Mouse (Mus musculus) splenic B cell, adult 2 months (primary cell): ENCODE measurements around the gene Mgea5.

Experiments
- DNase-seq: peaks from one replicate; pipeline ENCODE4 v3.0.0-alpha.2; 2011; ENCODE audit warnings: low read depth, low spot score
- H3K27me3 ChIP-seq: 2 replicates; pipeline ENCODE4 v1.6.1; 2012; ENCODE audit warnings: mild to moderate bottlenecking, low read length, moderate library complexity, mixed read lengths; ENCODE audit not compliant: control insufficient read depth, poor library complexity, insufficient read depth, severe bottlenecking
- H3K36me3 ChIP-seq: 2 replicates; pipeline ENCODE4 v1.6.1; 2012; ENCODE audit warnings: mild to moderate bottlenecking, low read length, moderate library complexity, mixed read lengths; ENCODE audit not compliant: control insufficient read depth, poor library complexity, insufficient read depth, severe bottlenecking

Gene Mgea5

DNA sequence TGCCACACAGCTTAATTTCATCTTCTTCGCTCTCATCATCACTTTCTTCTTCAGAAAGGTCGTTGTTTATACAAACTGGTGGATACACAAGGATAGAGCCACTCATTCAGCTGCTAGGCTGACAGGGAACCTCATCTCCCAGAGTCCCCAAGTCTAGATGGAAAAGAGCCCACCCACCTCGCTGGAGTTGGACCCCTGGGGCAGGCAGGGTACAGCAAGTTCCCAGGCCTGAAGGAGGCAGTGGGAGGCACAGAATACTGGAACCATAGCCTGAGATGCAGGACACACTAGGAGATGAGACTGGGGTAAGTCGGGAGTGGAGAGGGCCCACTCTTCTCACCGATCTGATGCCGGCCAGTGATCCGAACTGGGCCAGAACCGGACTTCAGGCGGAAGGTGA is 35.4 kb downstream of the Mgea5 start:
- Histone ChIP-seq H3K36me3 (peaks cover 8% of the 10 kb centered on the region), H3K27me3 (no peaks in the 10 kb centered on the region; the same call in 1 of the 2 replicates)
- DNase-seq = no peak

DNA sequence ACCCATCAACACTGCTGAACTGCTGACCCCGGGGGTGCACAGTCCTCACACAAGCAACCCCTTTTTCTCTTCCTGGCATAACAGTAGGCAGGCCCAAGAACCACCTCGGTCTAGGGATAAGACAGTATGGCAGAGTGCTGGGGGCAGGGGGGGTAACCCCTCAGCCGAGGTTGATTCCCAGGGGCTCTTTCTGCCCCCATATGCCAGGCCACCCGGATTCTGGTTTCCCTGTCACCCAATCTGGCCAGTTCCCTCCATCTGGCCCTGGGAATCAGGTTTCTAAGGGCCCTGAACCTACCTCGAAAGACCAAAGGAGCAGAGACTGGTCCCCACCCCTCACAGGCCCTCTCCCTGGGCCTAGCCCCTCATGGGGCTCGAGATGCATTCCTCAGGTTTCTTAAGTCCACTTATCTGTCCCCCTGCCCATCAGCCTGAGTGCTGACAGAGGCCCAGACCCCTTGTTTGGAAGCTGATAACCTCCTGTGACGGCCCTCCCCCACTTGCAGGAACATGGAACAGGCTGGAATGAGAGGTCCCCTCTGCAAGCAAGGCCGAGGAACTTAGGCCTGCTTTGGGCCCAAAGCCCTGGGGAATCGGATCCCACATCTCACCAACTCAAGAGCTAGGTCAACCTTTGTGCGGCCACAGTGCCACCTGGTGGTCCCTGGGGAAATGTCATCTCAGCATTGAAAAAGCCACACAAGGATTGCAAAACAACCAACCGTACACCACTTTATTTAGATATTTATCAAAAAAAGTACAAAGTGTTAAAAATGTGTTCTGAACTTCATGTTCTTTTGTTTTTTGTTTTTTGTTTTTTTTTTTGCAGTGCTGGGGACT is 36.4 kb downstream of the Mgea5 start:
- peak; percentile 90 for DNase-seq
- Histone ChIP-seq H3K36me3 (peaks cover 4% of the 10 kb centered on the region), H3K27me3 (no peaks in the 10 kb centered on the region; the same call in 1 of the 2 replicates)

DNA sequence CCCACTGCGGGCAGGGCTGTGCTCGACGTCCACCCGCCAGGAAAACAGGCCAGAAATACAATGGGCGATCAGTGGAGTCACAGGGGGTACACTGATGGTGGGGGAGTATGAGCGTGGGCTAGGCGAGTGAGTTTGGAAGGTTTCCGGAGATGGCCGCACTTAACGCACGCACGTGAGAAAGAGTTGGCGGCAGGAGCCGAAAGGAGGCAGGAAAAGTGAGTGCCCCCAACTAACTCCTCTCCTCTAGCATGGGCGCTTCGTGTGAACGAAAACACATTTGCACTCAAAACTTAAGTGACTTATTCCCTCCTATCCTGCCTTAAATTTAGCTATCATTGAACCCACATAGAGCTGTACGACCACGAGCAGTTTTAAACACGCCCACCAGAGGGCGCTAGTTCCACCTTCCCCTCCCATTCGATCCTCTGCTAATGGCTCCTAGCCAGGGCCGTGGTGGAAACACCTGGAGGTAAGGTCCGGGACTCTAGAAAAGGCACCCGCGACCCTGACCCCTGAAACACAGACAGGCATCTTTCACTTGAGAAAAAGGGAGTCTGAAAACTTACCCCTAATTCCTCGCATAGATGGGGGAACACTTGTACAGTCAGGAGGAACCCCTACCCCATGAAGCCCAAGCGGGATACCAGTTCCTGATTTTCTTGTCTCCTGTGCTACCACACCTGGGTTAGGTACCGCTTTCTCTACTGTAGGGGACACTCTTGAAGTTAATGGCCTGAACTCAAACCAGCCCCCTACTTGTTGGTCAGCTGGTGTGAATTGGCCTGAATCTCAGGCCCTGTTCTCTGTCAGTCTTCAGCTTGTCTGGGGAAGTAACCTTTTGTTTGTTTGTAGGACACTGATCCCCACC is 37.2 kb downstream of the Mgea5 start:
- no peaks in the 10 kb centered on the region; the same call in 1 of the 2 replicates for H3K36me3 ChIP-seq
- DNase-seq = peak; percentile 88
- H3K27me3 ChIP-seq = no peaks in the 10 kb centered on the region; the same call in 1 of the 2 replicates

DNA sequence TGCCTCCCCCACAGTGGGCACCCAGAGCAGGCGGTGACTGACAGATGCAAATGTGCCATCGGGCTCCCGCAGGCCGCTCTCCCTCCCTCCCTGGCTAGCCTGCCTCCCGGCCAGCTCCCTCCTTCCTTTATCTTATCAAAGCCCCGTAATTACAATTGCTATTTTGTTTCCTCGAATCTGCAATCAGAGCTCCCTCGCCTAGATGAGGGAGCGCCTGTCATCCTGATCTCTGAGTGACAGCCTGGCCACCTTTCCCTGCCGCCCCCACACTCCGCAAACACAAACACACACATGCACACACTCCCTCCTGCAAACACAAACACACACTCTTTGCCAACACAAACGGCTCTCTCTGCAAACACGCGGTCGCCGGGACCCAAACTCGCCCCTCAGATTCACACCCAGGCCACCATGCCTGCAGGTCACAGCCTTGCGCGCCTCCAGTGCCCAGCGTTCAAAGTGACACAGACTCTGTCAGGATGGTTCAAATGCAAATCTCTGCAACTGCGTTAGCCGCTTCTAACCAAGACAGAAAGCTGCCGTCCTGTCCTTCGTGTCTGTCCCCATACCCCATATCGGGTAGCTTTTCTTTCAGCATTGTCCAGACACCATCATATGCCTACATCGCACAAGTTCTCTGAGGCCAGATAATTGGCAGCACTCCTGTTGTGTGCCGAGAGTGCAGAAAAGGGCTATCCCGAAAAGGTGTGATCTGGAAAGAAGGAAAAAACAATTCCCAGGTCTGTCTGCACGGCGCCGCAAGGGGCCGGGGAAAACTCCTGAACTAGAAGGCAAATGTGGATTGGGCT is 38.1 kb downstream of the Mgea5 start:
- DNase-seq = no peak
- no peaks in the 10 kb centered on the region; the same call in 1 of the 2 replicates for H3K36me3 ChIP-seq
- H3K27me3 ChIP-seq = no peaks in the 10 kb centered on the region; the same call in none of the 2 replicates

DNA sequence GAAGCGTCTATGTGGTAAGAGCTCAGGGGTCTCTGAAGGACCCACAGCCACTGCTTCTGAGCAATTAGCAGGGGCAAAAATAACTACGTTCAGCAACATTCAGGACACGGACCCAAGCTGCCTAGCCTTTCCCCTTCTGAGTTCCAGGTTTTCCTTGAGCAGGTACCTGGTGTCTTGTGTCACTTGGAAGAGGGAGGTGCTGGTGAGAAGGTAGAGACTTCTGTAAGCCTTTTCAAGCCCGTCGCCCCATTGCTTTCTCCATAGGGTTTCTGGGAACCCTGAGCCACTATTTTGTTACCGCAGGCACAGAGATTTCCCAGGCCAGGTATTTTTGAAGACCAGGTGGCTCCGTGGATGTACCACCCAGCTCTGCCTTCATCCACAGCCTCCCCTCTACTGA is 40.0 kb downstream of the Mgea5 start:
- no peaks in the 10 kb centered on the region for H3K36me3 ChIP-seq

DNA sequence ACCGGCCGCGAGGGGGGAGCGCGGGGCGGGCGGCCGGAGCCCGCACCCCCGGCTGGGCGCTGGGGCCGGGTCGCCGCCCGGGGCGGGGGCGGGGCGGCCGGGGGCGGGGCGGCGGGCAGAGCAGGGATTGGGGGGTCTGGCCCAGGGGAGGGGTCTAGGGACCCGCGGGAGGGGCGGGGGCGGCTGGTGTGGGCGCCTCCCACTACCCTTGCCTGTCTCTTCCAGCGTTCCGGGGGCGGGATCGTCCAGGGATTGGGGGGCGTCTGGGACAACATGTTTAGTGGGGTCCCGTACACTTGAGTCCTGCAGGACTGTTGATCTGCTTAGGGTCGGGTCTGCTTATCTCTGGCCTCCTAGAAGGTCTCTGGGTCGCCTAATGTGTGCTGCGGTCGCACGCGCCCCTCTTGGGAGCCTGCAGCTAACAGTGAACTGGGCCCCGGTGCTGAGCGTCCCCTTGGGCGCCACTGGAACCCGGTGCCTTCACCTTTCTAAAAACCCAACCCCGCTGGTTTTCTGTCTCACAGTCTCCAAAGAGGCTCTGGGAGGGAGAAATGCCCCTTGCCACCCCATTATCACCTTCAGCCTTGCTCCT is 40.6 kb downstream of the Mgea5 start:
- no peaks in the 10 kb centered on the region for H3K36me3 ChIP-seq
- H3K27me3 ChIP-seq = no peaks in the 10 kb centered on the region; the same call in none of the 2 replicates
- DNase-seq = no peak

More for the DNA sequence above, 40.0 kb downstream of the Mgea5 start:
- no peaks in the 10 kb centered on the region; the same call in none of the 2 replicates for H3K27me3 ChIP-seq
- no peak for DNase-seq

DNA sequence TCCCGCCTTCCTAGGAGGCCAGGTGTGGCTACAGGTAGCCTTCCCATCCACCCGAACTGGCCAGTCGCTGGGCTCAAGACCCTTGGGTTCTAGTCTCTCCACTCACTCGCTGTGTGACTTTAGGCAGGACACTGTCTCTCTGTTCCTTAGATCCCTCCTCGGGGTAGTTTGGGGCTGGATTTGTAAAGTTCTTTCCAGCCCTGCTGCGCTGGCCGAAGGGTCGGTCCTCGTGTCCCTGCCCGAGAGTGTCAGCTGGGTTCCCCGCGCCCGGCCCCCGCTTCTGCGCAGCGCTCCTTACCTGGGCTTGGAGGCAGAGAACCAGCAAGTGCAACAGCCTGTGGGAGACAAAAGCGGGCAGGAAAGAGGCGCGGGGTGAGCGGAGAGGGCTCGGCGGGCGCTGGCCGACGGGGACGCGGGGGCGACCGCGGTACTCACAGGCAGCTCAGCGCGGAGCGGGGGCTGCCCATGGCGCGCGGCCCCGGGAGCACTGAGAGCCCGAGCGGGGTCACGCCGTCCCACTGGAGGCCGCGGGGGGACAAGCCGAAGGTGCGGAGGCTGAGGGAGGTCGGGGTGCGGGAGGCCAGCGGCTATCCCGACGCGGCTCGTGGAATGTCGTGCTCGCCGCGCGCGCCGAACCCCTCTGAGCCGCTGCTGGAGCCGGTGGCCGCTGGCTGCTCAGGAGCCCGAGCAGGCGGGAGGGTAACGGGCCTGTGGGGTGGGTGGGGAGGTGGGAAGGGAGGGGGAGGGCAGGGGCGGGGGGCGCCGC is 41.2 kb downstream of the Mgea5 start, which contains the start of gene Fgf8:
Fgf8 (minus strand) TSS at position 698 of the 766 bp plus-strand sequence.
- DNase-seq = peak; percentile 25
- no peaks in the 10 kb centered on the region; the same call in none of the 2 replicates for H3K27me3 ChIP-seq

DNA sequence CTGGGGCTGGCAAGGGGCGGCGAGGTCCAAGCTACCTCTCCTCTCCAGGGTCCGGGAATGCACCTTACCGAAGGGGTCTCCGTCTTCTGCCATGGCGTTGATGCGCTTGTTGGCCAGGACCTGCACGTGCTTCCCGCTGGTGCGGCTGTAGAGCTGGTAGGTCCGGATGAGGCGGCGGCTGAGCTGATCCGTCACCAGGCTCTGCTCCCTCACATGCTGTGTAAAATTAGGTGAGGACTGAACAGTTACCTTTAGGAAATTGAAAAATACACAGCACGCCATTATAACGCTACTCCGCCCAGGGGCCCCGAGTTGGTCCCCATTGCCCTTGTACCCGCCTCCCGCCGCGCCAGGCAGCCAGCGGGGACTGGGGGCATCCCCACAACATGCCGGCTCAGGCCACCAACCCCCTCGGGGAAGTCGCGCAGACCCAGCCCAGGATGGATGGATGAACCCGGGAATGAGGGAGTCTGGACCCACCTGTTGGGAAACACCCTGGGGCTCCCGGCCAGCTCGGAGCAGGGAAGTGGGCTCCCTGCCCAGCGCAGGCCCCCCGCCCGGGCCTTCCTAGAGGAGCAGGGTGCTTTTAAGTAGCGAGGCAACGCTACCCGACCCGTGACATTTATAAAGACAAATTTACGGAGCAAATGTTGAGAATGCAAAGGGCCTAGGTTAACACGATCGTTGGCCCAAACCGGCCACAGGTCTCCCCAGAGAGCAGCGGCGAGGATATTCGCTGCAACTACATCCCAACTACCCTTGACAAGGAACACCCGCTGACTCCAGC is 42.0 kb downstream of the Mgea5 start:
- Histone ChIP-seq H3K36me3 (no peaks in the 10 kb centered on the region), H3K27me3 (no peaks in the 10 kb centered on the region; the same call in none of the 2 replicates)
- DNase-seq = no peak

More for the DNA sequence above, 41.2 kb downstream of the Mgea5 start, which contains the start of gene Fgf8:
- H3K36me3 ChIP-seq = no peaks in the 10 kb centered on the region

DNA sequence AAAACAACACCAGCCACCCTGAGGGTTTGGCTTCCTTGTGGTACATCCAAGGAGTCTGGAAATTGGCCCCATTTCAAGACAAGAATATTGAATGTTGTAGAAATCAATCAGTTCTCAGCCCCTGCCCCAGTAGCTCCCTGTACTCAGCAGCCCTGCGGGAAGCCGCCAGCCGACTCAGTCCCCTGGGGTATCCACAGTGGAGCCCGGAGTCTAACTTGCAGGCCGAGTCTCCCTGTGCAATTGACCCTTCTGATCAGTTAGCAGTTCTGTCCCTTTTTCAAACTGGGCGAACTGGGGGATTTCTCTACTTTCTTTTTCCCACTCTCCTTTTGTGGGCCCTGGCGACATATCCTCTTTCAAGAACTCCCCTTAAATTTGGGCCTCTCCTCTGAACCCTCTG is 42.8 kb downstream of the Mgea5 start:
- H3K36me3 ChIP-seq = no peaks in the 10 kb centered on the region
- H3K27me3 ChIP-seq = no peaks in the 10 kb centered on the region; the same call in none of the 2 replicates
- no peak for DNase-seq

DNA sequence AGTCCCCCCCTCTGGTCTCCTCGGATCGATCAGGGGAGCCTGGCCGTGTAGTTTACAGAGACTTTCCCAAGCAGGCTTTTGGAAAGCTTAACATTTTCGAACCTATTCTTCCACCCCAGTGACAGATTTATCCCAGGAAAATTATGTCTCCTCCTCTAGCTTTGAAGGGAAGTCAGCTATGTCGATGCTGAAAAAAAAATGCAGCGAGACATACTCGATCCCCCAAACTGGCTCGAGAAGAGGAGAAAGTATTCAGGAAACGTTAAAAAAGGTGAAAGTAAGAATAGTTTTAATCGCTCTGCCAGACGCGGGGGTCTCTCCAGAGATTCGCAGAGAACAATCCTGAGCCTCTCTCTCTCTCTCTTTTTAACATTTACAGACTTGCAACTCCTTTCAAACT is 43.4 kb downstream of the Mgea5 start:
- no peaks in the 10 kb centered on the region; the same call in none of the 2 replicates for H3K27me3 ChIP-seq
- no peaks in the 10 kb centered on the region for H3K36me3 ChIP-seq
- no peak for DNase-seq

DNA sequence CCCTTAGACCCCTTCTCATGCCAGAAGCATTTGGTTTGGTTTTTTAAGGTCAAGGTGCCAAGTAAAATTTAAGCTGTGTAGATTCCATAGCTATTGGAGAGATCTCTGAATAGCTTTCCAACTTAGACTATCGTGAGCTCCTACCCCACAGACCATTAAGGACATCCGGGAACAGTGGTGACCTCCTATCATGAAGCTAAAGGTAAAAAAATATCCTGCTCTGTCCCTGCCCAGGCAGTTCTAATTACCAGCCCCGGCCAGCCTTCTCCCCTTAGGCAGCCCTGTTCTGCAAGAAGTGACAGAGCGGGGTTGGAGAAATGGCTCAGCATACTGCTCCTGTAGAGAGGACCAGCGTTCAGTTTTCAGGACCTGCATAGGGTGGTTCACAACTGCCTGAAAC is 45.1 kb downstream of the Mgea5 start:
- no peak for DNase-seq
- H3K36me3 ChIP-seq = no peaks in the 10 kb centered on the region
- H3K27me3 ChIP-seq = no peaks in the 10 kb centered on the region; the same call in 1 of the 2 replicates

DNA sequence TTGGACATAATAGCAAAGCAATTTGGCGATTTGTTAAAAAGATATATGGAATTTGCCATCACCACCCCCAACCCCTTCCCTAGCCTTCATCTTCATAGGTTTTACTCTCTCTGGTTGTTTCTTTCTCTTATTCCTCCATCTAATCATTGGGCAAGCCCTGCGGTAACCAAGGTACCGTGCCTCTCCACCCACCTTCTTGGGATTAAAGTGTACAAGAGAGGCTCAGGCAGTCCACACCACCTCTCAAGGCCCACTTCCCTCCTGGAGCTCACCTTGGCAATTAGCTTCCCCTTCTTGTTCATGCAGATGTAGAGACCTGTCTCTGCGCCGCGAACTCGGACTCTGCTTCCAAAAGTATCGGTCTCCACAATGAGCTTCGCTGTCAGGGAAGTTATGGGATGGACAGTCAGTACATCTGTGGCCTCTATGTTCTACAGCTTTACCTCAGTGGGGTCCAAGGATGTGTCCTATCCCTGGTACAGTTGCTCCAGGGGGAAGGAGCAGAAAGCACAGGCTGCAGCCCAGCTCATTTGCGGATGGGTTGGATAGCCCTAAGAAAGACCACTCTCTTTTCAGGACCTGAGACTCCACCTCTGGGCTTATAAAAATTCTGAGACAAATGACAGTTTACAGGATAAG is 45.7 kb downstream of the Mgea5 start:
- DNase-seq = no peak

More for the DNA sequence above, 45.7 kb downstream of the Mgea5 start:
- H3K27me3 ChIP-seq = no peaks in the 10 kb centered on the region; the same call in 1 of the 2 replicates
- H3K36me3 ChIP-seq = no peaks in the 10 kb centered on the region
